Mouse (Mus musculus) midbrain, embryonic 10.5 days (tissue): ENCODE measurements around the gene Cd59b. TPM values are rescaled to one million over a fixed set of nuclear protein-coding genes. Genes with fewer than 3 reads are reported as not detected.

Experiments
- DNase-seq: peaks from one replicate; pipeline ENCODE4 v3.0.0-alpha.2; 2017; ENCODE audit warnings: low spot score
- H3K27ac ChIP-seq: fragments of 300-500 bp; sonication (generic); replicated peaks from 2 replicates; pipeline ENCODE4 v1.5.1; 2016; ENCODE audit warnings: mild to moderate bottlenecking
- H3K27me3 ChIP-seq: fragments of 300-500 bp; sonication (generic); 2 replicates; pipeline ENCODE4 v1.6.1; 2016; ENCODE audit warnings: low read depth, mild to moderate bottlenecking; ENCODE audit not compliant: poor library complexity, severe bottlenecking
- H3K36me3 ChIP-seq: fragments of 300-500 bp; sonication (generic); 2 replicates; pipeline ENCODE4 v1.6.1; 2016; ENCODE audit warnings: mild to moderate bottlenecking, moderate library complexity
- H3K4me1 ChIP-seq: fragments of 300-500 bp; sonication (generic); 2 replicates; pipeline ENCODE4 v1.6.1; 2016
- H3K4me3 ChIP-seq: fragments of 300-500 bp; sonication (generic); 2 replicates; pipeline ENCODE4 v1.5.1; 2016; ENCODE audit warnings: mild to moderate bottlenecking, moderate library complexity
- H3K9me3 ChIP-seq: fragments of 300-500 bp; sonication (generic); replicated peaks from 2 replicates; pipeline ENCODE4 v1.6.1; 2016; ENCODE audit warnings: mild to moderate bottlenecking
- WGBS: fragments of 180-500 bp; shearing (Covaris S2); methylation state at CpG from one replicate; pipeline ENCODE4 v1.1.7; 2016; 5-methylcytosine and 5-hydroxymethylcytosine counted together
- polyA plus RNA-seq: library from polyadenylated mRNA; unstranded; fragments of >200 nt; fragmentation: Nextera tagmentation; extraction: Ambion mirVana; gene quantifications from 2 replicates; pipeline ENCODE4 v1.2.1, GENCODE M21; 2016

Gene Cd59b
- polyA plus RNA-seq, 1 experiment from 2014 or later, result 3.6 TPM

DNA sequence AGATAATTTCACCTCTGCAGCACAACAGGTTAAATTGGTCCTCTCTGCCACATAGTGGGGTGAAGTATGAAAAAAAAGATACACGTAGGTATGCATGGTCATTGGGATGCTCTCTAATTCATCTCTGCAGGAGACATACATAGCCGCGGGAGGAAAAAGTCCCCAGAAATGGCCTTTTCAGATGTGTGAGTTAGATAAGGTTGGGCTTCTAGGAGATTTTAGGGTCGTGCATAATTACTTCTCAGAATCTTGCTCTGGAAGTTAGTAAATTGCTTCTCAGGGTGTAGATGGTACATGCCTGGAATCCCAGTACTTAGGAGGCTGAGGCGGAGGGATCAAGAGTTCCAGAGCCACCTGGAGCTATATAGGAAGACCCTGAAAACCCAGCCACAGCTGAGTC is 54.4 kb downstream of the Cd59b start:
- 80% methylated on average over 5 of the region's 5 CpGs for WGBS
- no peaks in the 10 kb centered on the region for H3K36me3 ChIP-seq
- no peaks in the 10 kb centered on the region for H3K9me3 ChIP-seq
- peaks cover 52% of the 10 kb centered on the region for H3K27me3 ChIP-seq
- no peak overlapping the region for H3K27ac ChIP-seq
- peaks cover 18% of the 10 kb centered on the region for H3K4me1 ChIP-seq
- no peak for DNase-seq
- H3K4me3 ChIP-seq, result no peak overlapping the region

- peaks cover 32% of the 10 kb centered on the region for H3K27me3 ChIP-seq
- no peaks in the 10 kb centered on the region for H3K36me3 ChIP-seq
- no peaks in the 10 kb centered on the region for H3K4me1 ChIP-seq
- WGBS, result 87% methylated on average over 13 of the region's 13 CpGs
- H3K27ac ChIP-seq, result no peak overlapping the region
- DNase-seq, result no peak
- H3K9me3 ChIP-seq, result no peaks in the 10 kb centered on the region
- no peak overlapping the region for H3K4me3 ChIP-seq
These were observed 59.3 kb downstream of the Cd59b start for GRCm38 (mm10) chr2:104128803-104129531.

GRCm38 (mm10) chr2:104130165-104130564 is 60.5 kb downstream of the Cd59b start:
- H3K4me3 ChIP-seq, result no peak overlapping the region
- no peak overlapping the region for H3K27ac ChIP-seq
- WGBS, result 88% methylated on average over 6 of the region's 6 CpGs
- H3K4me1 ChIP-seq, result peaks cover 3% of the 10 kb centered on the region; the same call in 1 of the 2 replicates
- peaks cover 20% of the 10 kb centered on the region for H3K27me3 ChIP-seq
- H3K36me3 ChIP-seq, result no peaks in the 10 kb centered on the region
- no peaks in the 10 kb centered on the region for H3K9me3 ChIP-seq
- DNase-seq, result no peak

- no peaks in the 10 kb centered on the region for H3K9me3 ChIP-seq
- peak; percentile 48 for DNase-seq
- WGBS, result 63% methylated on average over 3 of the region's 3 CpGs
These were observed 61.3 kb downstream of the Cd59b start for GRCm38 (mm10) chr2:104130969-104131368.

DNA sequence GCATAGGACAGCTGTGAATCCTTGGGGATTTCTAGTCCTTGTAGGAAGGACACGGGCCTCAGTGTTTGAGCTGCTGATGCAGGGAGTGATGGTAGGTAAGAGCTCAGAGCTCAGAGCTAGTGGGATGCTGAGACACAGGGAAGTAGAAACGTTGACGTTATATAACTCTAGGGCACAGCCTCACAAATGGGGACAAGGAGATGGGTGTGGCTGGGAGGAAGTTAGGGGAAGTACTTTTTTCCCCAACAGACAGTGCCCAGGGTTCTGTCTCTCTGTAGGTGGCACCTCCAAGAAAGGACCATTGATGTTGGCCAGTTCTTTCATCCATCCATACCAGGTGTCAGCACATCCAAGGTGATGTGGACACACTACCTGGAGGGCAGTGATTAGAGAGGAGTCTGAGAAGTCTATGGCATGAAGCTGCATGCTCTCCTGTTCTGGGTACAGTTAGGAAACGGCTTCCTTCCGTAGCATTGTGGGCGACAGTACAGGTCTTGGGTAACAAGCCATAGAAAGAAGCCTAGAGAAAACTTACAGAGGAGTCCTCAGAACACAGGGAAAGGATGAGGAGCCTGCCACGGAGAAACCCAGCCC is 62.7 kb downstream of the Cd59b start:
- H3K9me3 ChIP-seq, result no peaks in the 10 kb centered on the region
- peaks cover 3% of the 10 kb centered on the region; the same call in 1 of the 2 replicates for H3K4me1 ChIP-seq
- peaks cover 4% of the 10 kb centered on the region for H3K27me3 ChIP-seq
- no peak for DNase-seq
- H3K27ac ChIP-seq, result no peak overlapping the region
- WGBS, result 82% methylated on average over 7 of the region's 7 CpGs
- no peaks in the 10 kb centered on the region for H3K36me3 ChIP-seq
- H3K4me3 ChIP-seq, result no peak overlapping the region

More at GRCm38 (mm10) chr2:104130969-104131368, 61.3 kb downstream of the Cd59b start:
- no peak overlapping the region for H3K27ac ChIP-seq
- peaks cover 3% of the 10 kb centered on the region; the same call in 1 of the 2 replicates for H3K4me1 ChIP-seq
- no peak overlapping the region for H3K4me3 ChIP-seq
- H3K27me3 ChIP-seq, result peaks cover 12% of the 10 kb centered on the region
- no peaks in the 10 kb centered on the region for H3K36me3 ChIP-seq

DNA sequence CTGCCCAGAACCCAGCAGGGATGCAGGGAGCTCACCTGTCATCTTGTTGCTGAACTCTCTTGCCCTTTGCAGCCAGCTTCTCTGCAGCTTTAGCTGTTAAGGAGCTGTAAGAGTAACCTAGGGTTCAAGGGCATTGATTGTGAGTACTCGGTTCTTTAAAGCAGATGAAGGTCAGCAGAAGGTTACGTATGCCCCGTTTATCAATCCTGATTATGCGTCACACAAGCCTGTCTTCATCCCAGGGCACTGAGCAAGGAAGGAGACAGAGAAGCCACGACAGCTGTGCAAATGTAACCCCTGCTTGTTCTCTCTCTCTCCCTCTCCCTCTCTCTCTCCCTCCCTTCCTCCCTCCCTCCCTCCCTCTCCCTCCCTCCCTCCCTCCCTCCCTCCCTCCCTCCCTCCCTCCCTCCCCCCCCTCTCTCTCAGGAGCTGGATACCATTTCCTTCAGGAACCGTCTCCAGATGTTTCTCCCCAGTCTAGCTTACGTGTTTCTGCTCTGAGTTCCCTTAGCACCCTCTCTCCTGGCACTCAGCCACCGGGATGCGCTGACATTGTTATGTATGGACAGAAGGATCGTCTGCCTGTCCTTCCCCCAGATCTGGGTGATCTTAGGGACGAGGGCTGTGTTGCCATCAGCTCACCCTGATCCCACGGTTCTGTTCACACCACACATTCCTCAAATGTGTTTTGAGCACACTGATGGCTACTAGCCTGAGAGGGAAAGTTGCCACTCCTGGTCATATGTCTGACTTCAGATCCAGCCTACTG is 63.6 kb downstream of the Cd59b start:
- no peak overlapping the region for H3K27ac ChIP-seq
- no peak overlapping the region for H3K4me3 ChIP-seq
- H3K27me3 ChIP-seq, result no peaks in the 10 kb centered on the region; the same call in 1 of the 2 replicates
- DNase-seq, result no peak
- 56% methylated on average over 12 of the region's 12 CpGs for WGBS
- H3K9me3 ChIP-seq, result no peaks in the 10 kb centered on the region
- H3K4me1 ChIP-seq, result peaks cover 3% of the 10 kb centered on the region; the same call in 1 of the 2 replicates
- no peaks in the 10 kb centered on the region for H3K36me3 ChIP-seq

GRCm38 (mm10) chr2:104134150-104135056 is 64.8 kb downstream of the Cd59b start:
- no peaks in the 10 kb centered on the region; the same call in 1 of the 2 replicates for H3K27me3 ChIP-seq
- peaks cover 3% of the 10 kb centered on the region; the same call in 1 of the 2 replicates for H3K4me1 ChIP-seq
- WGBS, result 52% methylated on average over 8 of the region's 8 CpGs
- DNase-seq, result peak; percentile 64
- no peaks in the 10 kb centered on the region for H3K9me3 ChIP-seq
- H3K27ac ChIP-seq, result no peak overlapping the region
- no peak overlapping the region for H3K4me3 ChIP-seq
- no peaks in the 10 kb centered on the region for H3K36me3 ChIP-seq

GRCm38 (mm10) chr2:104135920-104136319 is 66.3 kb downstream of the Cd59b start:
- no peaks in the 10 kb centered on the region for H3K36me3 ChIP-seq
- DNase-seq, result no peak
- H3K27ac ChIP-seq, result no peak overlapping the region
- no peak overlapping the region for H3K4me3 ChIP-seq
- WGBS, result 68% methylated on average over 2 of the region's 2 CpGs
- H3K4me1 ChIP-seq, result peaks cover 3% of the 10 kb centered on the region; the same call in 1 of the 2 replicates
- no peaks in the 10 kb centered on the region; the same call in 1 of the 2 replicates for H3K27me3 ChIP-seq
- H3K9me3 ChIP-seq, result no peaks in the 10 kb centered on the region

Other genes starting within 250 kb of the Cd59b start
- 18.7 and 19.3 TPM in 2 replicates for gene Lmo2, start 111.9 kb upstream of the Cd59b start, polyA plus RNA-seq
- gene Fbxo3, start 42.1 kb upstream of the Cd59b start, polyA plus RNA-seq, result 47.4 and 49.9 TPM in 2 replicates
- gene 4931422A03Rik, start 41.5 kb upstream of the Cd59b start, polyA plus RNA-seq, result 1.1 and 1.6 TPM in 2 replicates
- gene Gm10912, start 4.0 kb upstream of the Cd59b start, polyA plus RNA-seq, result 0.06 TPM in 1 of 2 replicates, not detected in the other
- gene Gm10799, start 1.3 kb upstream of the Cd59b start, polyA plus RNA-seq, result not detected in 2 replicates
- gene Cd59a, start 26.0 kb downstream of the Cd59b start, polyA plus RNA-seq, result 25.5 and 26.5 TPM in 2 replicates
- 0.25 TPM in 1 of 2 replicates, not detected in the other for gene A930018P22Rik, start 52.9 kb downstream of the Cd59b start, polyA plus RNA-seq